Mouse (Mus musculus) stomach, postnatal 0 days (tissue): ENCODE results near the gene Stom.

Experiments used
- CTCF ChIP-seq: IDR thresholded peaks from 2 replicates; pipeline ENCODE4 v1.5.1; 2016; ENCODE audit warnings: antibody characterized with exemption, low read depth, mild to moderate bottlenecking, moderate library complexity
- EP300 ChIP-seq: optimal IDR thresholded peaks from 2 replicates; pipeline ENCODE3; 2016; ENCODE audit warnings: antibody characterized with exemption

DNA sequence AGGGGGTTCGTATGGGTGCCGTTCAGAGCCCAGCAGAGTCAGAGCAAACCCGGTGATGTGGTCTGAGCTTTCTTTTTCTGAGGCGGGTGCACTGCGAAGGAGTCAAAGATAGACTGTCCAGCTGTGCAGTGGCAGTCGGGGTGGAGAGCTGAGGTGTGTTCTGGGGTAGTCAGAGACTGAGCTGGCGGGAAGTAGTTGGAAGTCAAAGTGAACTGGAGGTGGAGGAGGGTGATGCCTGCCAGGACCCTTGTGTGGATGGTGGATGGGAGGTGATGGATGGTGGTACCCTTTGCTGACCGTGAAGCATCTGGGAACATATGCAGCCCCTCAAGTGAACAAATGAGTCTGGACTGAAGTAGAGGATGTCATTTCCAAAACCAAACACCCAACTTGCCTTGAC, 71.0 kb downstream of the Stom start:
- TF ChIP-seq CTCF: no peak
- TF ChIP-seq EP300: no peak
